Mouse (Mus musculus) monocyte, adult 5-6 weeks (primary cell): ENCODE measurements around the gene Gm20911. TPM values are rescaled to one million over a fixed set of nuclear protein-coding genes. Genes with fewer than 3 reads are reported as not detected.
"Not testable (repeated sequence)": the region's sequence is repeated elsewhere in the genome, so short reads cannot be mapped to it uniquely, and the experiment has no call there.

Experiments
- ATAC-seq: fragments of 153-309, 156-312 bp; replicated peaks from 2 replicates; pipeline ENCODE4 v1.8.0; 2017; ENCODE audit warnings: mild to moderate bottlenecking; ENCODE audit not compliant: low TSS enrichment, insufficient number of reproducible peaks, severe bottlenecking, poor library complexity, low FRiP score
- total RNA-seq: library from RNA; stranded (forward); fragments of 200-1000, 200-491, 200-594 nt; gene quantifications from 3 replicates; pipeline ENCODE4 v1.2.3, GENCODE M21; 2017

The Gm20911 gene
- not detected in 3 replicates for total RNA-seq

DNA sequence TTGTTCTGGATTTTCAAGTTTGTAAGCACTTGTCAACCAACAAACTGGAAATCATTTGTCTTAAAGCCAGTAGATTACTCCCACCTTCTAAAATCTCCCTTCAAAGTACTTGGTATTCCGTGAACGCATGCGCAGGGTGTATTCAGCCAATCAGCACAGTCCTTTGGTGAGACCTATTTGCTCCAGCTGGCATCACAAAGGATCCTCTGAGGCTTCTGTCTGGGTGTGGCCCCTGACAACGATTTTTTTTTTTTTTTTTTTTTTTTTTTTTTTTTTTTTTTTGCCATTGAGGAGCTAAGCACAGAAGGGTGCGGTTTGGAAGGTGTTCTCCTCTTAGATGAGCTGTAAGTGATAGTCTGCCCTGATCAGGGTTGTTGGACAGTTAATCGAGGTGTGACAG lies at the start of gene Gm20911:
Gene Gm20911, plus strand, starts transcription at position 301 of the 400 bp plus-strand sequence.
- ATAC-seq, result not testable (repeated sequence)
